Mouse (Mus musculus): Measurements from ENCODE around the gene Mgrn1. TPM values are rescaled to one million over a fixed set of nuclear protein-coding genes. Genes with fewer than 3 reads are reported as not detected.

The Mgrn1 gene
- polyA plus RNA-seq (2012; rRNA removed) = 216 and 221 TPM in 2 replicates

- peak in 1 of 2 experiments; percentile 86 for DNase-seq (ENCODE audit: extremely low spot score in 1 of 2, low spot score in 1 of 2)
Measured at GRCm38 (mm10) chr16:4885760-4886689, at the start of gene Mgrn1. Mgrn1 (plus strand) TSS chr16:4886249.

- DNase-seq (ENCODE audit: extremely low spot score in 1 of 2, low spot score in 1 of 2) = peak in 1 of 2 experiments; percentile 25
Measured at GRCm38 (mm10) chr16:4837631-4838030, 48.4 kb upstream of the Mgrn1 start.

GRCm38 (mm10) chr16:4839552-4839951 lies 46.5 kb upstream of the Mgrn1 start:
- no peak for DNase-seq (ENCODE audit: extremely low spot score in 1 of 2, low spot score in 1 of 2)

- DNase-seq (ENCODE audit: extremely low spot score in 1 of 2, low spot score in 1 of 2) = no peak
Measured at GRCm38 (mm10) chr16:4840231-4840630, 45.8 kb upstream of the Mgrn1 start.

- no peak for DNase-seq (ENCODE audit: extremely low spot score in 1 of 2, low spot score in 1 of 2)
Measured at GRCm38 (mm10) chr16:4847041-4847440, 39.0 kb upstream of the Mgrn1 start.

- DNase-seq (ENCODE audit: extremely low spot score in 1 of 2, low spot score in 1 of 2) = no peak
Measured at GRCm38 (mm10) chr16:4848090-4848489, 38.0 kb upstream of the Mgrn1 start.

GRCm38 (mm10) chr16:4850361-4850760 lies 35.7 kb upstream of the Mgrn1 start:
- DNase-seq (ENCODE audit: extremely low spot score in 1 of 2, low spot score in 1 of 2) = no peak

- DNase-seq (ENCODE audit: extremely low spot score in 1 of 2, low spot score in 1 of 2) = no peak
Measured at GRCm38 (mm10) chr16:4850938-4851628, 35.0 kb upstream of the Mgrn1 start.

- no peak for DNase-seq (ENCODE audit: extremely low spot score in 1 of 2, low spot score in 1 of 2)
Measured at GRCm38 (mm10) chr16:4855046-4855650, 30.9 kb upstream of the Mgrn1 start.

GRCm38 (mm10) chr16:4861392-4861791 lies 24.7 kb upstream of the Mgrn1 start:
- DNase-seq (ENCODE audit: extremely low spot score in 1 of 2, low spot score in 1 of 2) = no peak

GRCm38 (mm10) chr16:4862863-4863483 lies 23.1 kb upstream of the Mgrn1 start:
- DNase-seq (ENCODE audit: extremely low spot score in 1 of 2, low spot score in 1 of 2) = peak in 1 of 2 experiments; percentile 78

GRCm38 (mm10) chr16:4863742-4864141 lies 22.3 kb upstream of the Mgrn1 start:
- DNase-seq (ENCODE audit: extremely low spot score in 1 of 2, low spot score in 1 of 2) = no peak

GRCm38 (mm10) chr16:4866101-4866695 lies 19.9 kb upstream of the Mgrn1 start:
- no peak for DNase-seq (ENCODE audit: extremely low spot score in 1 of 2, low spot score in 1 of 2)

- DNase-seq (ENCODE audit: extremely low spot score in 1 of 2, low spot score in 1 of 2) = no peak
Measured at GRCm38 (mm10) chr16:4870490-4870889, 15.6 kb upstream of the Mgrn1 start.

- no peak for DNase-seq (ENCODE audit: extremely low spot score in 1 of 2, low spot score in 1 of 2)
Measured at GRCm38 (mm10) chr16:4871926-4872325, 14.1 kb upstream of the Mgrn1 start.

GRCm38 (mm10) chr16:4875198-4876032 lies 10.6 kb upstream of the Mgrn1 start:
- DNase-seq (ENCODE audit: extremely low spot score in 1 of 2, low spot score in 1 of 2) = no peak

GRCm38 (mm10) chr16:4876033-4876680 lies 9.9 kb upstream of the Mgrn1 start:
- DNase-seq (ENCODE audit: extremely low spot score in 1 of 2, low spot score in 1 of 2) = peak in 1 of 2 experiments; percentile 60

- DNase-seq (ENCODE audit: extremely low spot score in 1 of 2, low spot score in 1 of 2) = no peak
Measured at GRCm38 (mm10) chr16:4877195-4877594, 8.9 kb upstream of the Mgrn1 start.

GRCm38 (mm10) chr16:4877701-4878100 lies 8.3 kb upstream of the Mgrn1 start:
- DNase-seq (ENCODE audit: extremely low spot score in 1 of 2, low spot score in 1 of 2) = no peak
